Comparison of ENCODE assay signal across 8 mouse cellular contexts in the genomic region with DNA sequence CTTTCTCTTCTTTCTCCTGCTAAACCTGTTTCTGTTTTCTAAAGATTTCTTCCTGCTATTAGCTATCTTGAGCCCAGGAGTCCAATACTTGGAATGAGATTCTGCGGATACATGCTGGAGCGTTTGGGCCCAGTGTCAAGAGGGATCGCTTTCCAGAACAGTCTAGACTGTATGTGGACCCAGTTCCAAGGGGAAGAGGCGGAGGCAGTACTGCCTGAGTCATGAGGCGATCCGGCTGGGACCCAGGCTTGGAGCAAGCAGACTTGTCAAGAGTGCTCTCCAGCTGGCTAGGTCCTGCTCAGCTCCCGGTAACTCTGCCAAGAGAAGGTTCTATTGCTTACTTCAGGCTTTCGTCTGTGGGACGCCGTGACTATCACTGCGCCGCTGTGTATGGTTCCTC. TPM values are rescaled to one million over a fixed set of nuclear protein-coding genes. Genes with fewer than 3 reads are reported as not detected.
DNase-seq lines count a peak whose midpoint lies in the region; ATAC-seq and TF ChIP-seq lines count a peak whose summit lies in the region.

No protein-coding gene starts in this region.

- H3K4me3 ChIP-seq in hindbrain, postnatal 0 days (ENCODE audit: low read length), result no peak overlapping the region

- no peaks in the 10 kb centered on the region for H3K36me3 ChIP-seq in hindbrain, postnatal 0 days (ENCODE audit: insufficient read depth, low read length)

- H3K9ac ChIP-seq in hindbrain, postnatal 0 days (replicated peaks; ENCODE audit: low read length), result no peak overlapping the region

- H3K9me3 ChIP-seq in hindbrain, postnatal 0 days (ENCODE audit: low read length), result no peaks in the 10 kb centered on the region

- no peak overlapping the region for H3K4me2 ChIP-seq in hindbrain, postnatal 0 days (ENCODE audit: low read depth, low read length)

- no peaks in the 10 kb centered on the region for H3K27me3 ChIP-seq in hindbrain, postnatal 0 days (ENCODE audit: insufficient read depth, low read length)

- no peak overlapping the region for H3K27ac ChIP-seq in hindbrain, postnatal 0 days

- no peak for TF ChIP-seq CTCF in hindbrain, postnatal 0 days (IDR thresholded peaks at IDR 0.05; ENCODE audit: low read depth)

- no peaks in the 10 kb centered on the region for H3K4me1 ChIP-seq in hindbrain, postnatal 0 days (ENCODE audit: insufficient read depth, low read length)

- 86% methylated on average over 12 of the region's 12 CpGs for WGBS in hindbrain, postnatal 0 days

- no peak for DNase-seq in cerebellum, adult 11 months
- DNase-seq in R1 (ENCODE audit: low read depth, low spot score), result peak; percentile 3
- DNase-seq in gastrocnemius, postnatal 10 days, result peak; percentile 71
- peak; percentile 21 to 37 for DNase-seq in layer of hippocampus, adult 8-10 months (ENCODE audit: low spot score in 2 of 2)
- DNase-seq in right cerebral cortex, postnatal 14 days, result peak; percentile 30
- DNase-seq in hindbrain, postnatal 0 days (ENCODE audit: low spot score), result no peak

- ATAC-seq in cerebellum, adult (ENCODE audit: insufficient number of reproducible peaks, low FRiP score, low TSS enrichment), result peak; percentile 49; the same call in 1 of the 2 replicates
- ATAC-seq in hindbrain, postnatal 0 days, result no peak
- ATAC-seq in megakaryocyte, adult 5-6 weeks (ENCODE audit: poor library complexity, severe bottlenecking), result no peak

RNA-seq across cellular contexts. Expression of a gene that starts 50.7 kb away (rescaled TPM):
- total RNA-seq in gastrocnemius, postnatal 10 days (2021), result 10 to 100 TPM; 23.5 to 32.1 TPM
- 10 to 100 TPM; 27.4 to 35.4 (median 30.8) TPM for total RNA-seq in layer of hippocampus, adult 8-10 months (2022)
- total RNA-seq in hindbrain, postnatal 0 days (2014; rRNA removed), result 150 and 164 TPM in 2 replicates
- 92.2 and 95.2 TPM in 2 replicates for polyA plus RNA-seq in hindbrain, postnatal 0 days (2015; fragmentation: Nextera tagmentation; extraction: Ambion mirVana)
- total RNA-seq in megakaryocyte, adult 5-6 weeks (2015), result 0.96 and 1.0 TPM in 2 replicates
- 0.33 and 0.57 TPM in 2 replicates for total RNA-seq in megakaryocyte, adult 5-6 weeks (2017)

Comparison
In these comparisons a context has a peak if more than half of its experiments do, and no peak if none do; other contexts are left out.
1. DNase-seq: peak in R1 (single experiment), gastrocnemius, postnatal 10 days (single experiment), layer of hippocampus, adult 8-10 months (2 of 2) and right cerebral cortex, postnatal 14 days (single experiment); none in cerebellum, adult 11 months (single experiment) and hindbrain, postnatal 0 days (single experiment).
2. RNA of a gene that starts 50.7 kb away (total RNA-seq): 150 to 164 TPM in hindbrain, postnatal 0 days, 27.4 to 35.4 TPM in layer of hippocampus, adult 8-10 months and 23.5 to 32.1 TPM in gastrocnemius, postnatal 10 days; 0.33 to 1.0 TPM in megakaryocyte, adult 5-6 weeks; every median in the first group is over 10 times any median in the second.